Mouse (Mus musculus) hindbrain, embryonic 16.5 days (tissue): ENCODE measurements around the gene Prox2. TPM values are rescaled to one million over a fixed set of nuclear protein-coding genes. Genes with fewer than 3 reads are reported as not detected.
A peak's percentile ranks its signal among the peaks of the same experiment; 100 is the strongest.

Experiments used
- ATAC-seq: fragments of 200-750 bp; cut with Nextera tagmentation; 2 replicates; pipeline ENCODE4 v1.8.0; 2017; ENCODE audit warnings: moderate TSS enrichment, moderate library complexity
- H3K27ac ChIP-seq: fragments of 300-500 bp; sonication (generic); 2 replicates; pipeline ENCODE4 v1.5.1; 2014; ENCODE audit warnings: low read depth, mild to moderate bottlenecking, control low read depth, low read length, moderate library complexity
- H3K27me3 ChIP-seq: fragments of 300-500 bp; sonication (generic); replicated peaks from 2 replicates; pipeline ENCODE4 v1.6.1; 2014; ENCODE audit warnings: low read length; ENCODE audit not compliant: control insufficient read depth, insufficient read depth
- H3K36me3 ChIP-seq: fragments of 300-500 bp; sonication (generic); 2 replicates; pipeline ENCODE4 v1.6.1; 2014; ENCODE audit warnings: mild to moderate bottlenecking, low read length, moderate library complexity, mixed read lengths; ENCODE audit not compliant: control insufficient read depth, insufficient read depth
- H3K4me1 ChIP-seq: fragments of 300-500 bp; sonication (generic); 2 replicates; pipeline ENCODE4 v1.6.1; 2014; ENCODE audit warnings: low read depth, low read length; ENCODE audit not compliant: control insufficient read depth, insufficient read depth
- H3K4me2 ChIP-seq: fragments of 300-500 bp; sonication (generic); 2 replicates; pipeline ENCODE4 v1.6.1; 2014; ENCODE audit warnings: mild to moderate bottlenecking, low read length, control low read depth, moderate library complexity
- H3K4me3 ChIP-seq: fragments of 300-500 bp; sonication (generic); 2 replicates; pipeline ENCODE4 v1.5.1; 2014; ENCODE audit warnings: mild to moderate bottlenecking, low read length, control low read depth, moderate library complexity
- H3K9ac ChIP-seq: fragments of 300-500 bp; sonication (generic); 2 replicates; pipeline ENCODE4 v1.6.1; 2014; ENCODE audit warnings: low read depth, mild to moderate bottlenecking, control low read depth, low read length, moderate library complexity
- H3K9me3 ChIP-seq: fragments of 300-500 bp; sonication (generic); 2 replicates; pipeline ENCODE4 v1.6.1; 2014; ENCODE audit warnings: mild to moderate bottlenecking, low read length, moderate library complexity; ENCODE audit not compliant: control insufficient read depth
- WGBS: fragments of 180-500 bp; shearing (Covaris S2); extraction: QIAGEN DNeasy Blood & Tissue Kit; methylation state at CpG from one replicate; pipeline ENCODE4 v1.1.7; 2014; 5-methylcytosine and 5-hydroxymethylcytosine counted together
- polyA plus RNA-seq: library from polyadenylated mRNA; unstranded; fragments of >200 nt; fragmentation: Nextera tagmentation; extraction: Ambion mirVana; gene quantifications from 2 replicates; pipeline ENCODE4 v1.2.1, GENCODE M21; 2015

Prox2 gene
- polyA plus RNA-seq, 1 experiment from 2014 or later: 1.2 TPM

DNA sequence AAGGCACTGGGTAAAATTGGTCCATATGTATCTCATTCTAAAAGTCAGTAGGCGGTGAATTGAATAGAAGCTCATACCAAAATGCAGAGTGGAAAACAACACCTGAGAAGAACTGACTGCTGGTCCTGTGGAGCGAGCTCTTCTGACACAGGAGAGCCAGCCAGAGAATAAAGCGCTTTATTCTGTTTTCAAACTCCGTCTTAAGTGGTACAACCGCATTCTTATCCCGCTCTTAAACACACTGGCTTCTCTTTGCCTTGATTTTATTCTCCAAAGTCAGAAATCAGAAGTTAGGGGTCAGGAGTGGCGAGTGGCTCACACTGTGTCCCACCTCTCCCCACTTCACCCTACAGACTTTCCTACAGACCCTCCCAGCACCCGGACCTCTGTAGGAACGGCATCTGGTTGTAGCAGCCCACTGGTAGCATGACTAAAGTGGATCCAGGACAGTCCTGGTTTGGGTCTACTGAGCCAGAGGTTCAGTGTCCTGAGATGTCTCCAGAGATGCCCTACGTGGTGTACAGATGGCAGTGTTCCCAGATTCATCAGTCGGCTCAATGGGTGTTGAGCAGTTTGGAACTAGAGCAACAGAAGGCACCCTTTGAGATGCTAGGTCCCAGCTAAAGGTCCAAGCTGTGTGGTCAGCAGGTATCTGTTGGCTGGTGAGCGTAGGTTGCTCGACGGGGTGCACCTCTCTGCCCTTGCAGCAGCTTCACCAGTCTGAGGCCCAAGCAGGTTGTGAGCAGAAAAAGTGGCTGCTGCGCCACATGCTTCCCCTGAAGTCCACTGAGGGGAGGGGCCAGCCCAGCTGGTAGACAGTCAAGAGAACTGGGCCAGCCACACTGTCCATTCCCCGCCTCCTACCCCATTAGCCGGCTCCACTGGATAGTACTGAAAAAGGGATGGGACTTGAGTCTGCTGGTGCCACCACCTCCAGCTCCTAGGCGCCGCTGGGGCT is 25.2 kb upstream of the Prox2 start:
- H3K4me2 ChIP-seq: no peak overlapping the region
- no peak overlapping the region for H3K27ac ChIP-seq
- no peaks in the 10 kb centered on the region for H3K9me3 ChIP-seq
- H3K27me3 ChIP-seq: no peaks in the 10 kb centered on the region
- no peak overlapping the region for H3K9ac ChIP-seq
- 77% methylated on average over 19 of the region's 19 CpGs for WGBS
- no peak overlapping the region for H3K4me3 ChIP-seq
- H3K4me1 ChIP-seq: peaks cover 5% of the 10 kb centered on the region; the same call in 1 of the 2 replicates
- ATAC-seq: peak; percentile 52
- peaks cover 34% of the 10 kb centered on the region for H3K36me3 ChIP-seq

DNA sequence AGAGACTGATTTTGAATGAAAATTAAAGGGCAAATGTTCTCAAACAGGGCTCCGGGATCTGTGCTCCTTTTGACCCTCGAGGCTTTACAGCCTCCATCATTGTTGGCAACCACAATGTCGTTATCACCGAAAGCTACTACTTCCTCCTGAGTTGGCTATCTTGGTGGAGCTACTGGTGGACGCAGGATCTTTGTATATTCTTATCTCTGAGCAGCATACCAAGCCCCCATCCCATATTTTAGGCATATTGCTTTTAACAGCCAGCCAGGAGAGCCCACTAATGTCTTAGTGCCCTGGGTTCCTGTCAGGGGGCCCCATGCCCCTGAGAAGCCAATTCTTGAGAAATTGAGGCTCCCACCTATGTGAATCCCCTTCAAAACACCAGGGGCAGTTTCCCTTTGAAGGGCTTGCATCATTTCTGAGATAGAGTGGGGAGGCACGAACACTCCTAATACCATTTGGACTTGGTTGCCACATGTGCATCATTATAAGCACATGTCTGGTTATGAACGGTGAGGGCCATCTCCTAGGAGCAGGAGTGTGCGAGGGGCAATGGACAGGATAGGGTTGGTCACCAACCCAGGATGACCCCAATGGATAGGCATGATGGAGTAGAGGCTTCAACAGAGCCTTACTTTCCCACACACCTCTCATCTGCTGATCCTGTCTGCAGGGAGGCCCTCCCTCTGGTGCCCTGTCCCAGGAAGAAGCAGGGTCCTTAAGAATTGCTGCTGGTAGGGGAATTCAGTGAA is 23.7 kb upstream of the Prox2 start:
- no peak overlapping the region for H3K4me3 ChIP-seq
- 89% methylated on average over 8 of the region's 8 CpGs for WGBS
- H3K9ac ChIP-seq: no peak overlapping the region
- no peak for ATAC-seq
- no peaks in the 10 kb centered on the region for H3K9me3 ChIP-seq
- H3K27ac ChIP-seq: no peak overlapping the region
- H3K4me2 ChIP-seq: no peak overlapping the region
- peaks cover 5% of the 10 kb centered on the region; the same call in 1 of the 2 replicates for H3K4me1 ChIP-seq
- no peaks in the 10 kb centered on the region for H3K27me3 ChIP-seq
- peaks cover 47% of the 10 kb centered on the region for H3K36me3 ChIP-seq

DNA sequence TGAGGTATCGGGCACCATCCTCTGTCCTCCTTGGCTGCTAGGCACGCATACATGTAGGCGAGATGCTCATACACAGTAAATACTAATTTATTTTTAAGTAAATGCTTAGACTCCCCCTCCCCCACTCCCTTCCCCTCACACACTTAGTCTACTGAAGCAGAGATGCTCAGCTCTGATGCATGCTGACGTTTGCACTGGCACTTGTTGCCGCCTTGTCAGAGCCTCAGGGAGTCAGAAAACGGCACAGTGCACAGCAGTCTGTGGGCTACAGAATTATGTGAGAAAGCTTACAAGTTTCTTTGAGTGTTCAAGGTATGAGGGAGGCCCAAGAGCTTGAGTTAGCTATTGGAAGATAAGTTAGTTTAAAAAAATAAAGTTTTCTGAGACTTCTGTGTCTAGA is 20.8 kb upstream of the Prox2 start:
- Histone ChIP-seq H3K27ac (no peak overlapping the region), H3K4me3 (no peak overlapping the region), H3K9ac (no peak overlapping the region), H3K27me3 (no peaks in the 10 kb centered on the region), H3K36me3 (peaks cover 55% of the 10 kb centered on the region), H3K4me2 (no peak overlapping the region), H3K4me1 (peaks cover 4% of the 10 kb centered on the region; the same call in 1 of the 2 replicates), H3K9me3 (no peaks in the 10 kb centered on the region)
- 89% methylated on average over 6 of the region's 6 CpGs for WGBS
- ATAC-seq: no peak

DNA sequence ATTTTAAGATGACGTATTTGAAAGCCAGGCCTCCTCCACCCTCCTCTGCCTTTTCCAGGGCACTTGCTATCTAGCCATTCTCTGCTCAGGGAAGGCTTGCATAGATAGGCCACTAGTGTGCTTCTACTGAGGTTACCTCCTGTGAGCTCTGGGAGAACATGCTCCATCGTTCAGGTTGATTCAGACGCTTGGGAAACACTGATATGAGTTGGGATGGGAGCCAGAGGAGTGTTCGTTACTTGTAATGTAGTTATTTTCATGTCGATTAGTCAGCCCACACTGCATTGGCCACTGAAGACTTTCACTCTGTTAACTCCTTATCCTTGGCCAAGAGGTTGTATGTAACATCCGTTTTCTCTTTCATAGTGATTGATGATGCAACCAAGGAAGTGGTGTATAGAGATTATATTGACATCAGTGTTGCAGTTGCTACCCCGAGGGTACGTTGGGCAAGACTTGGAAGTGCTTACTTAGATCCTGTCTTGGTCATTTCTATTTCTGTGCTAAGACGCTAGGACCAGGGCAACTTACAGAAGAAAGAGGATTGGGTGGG is 18.9 kb upstream of the Prox2 start:
- no peaks in the 10 kb centered on the region for H3K27me3 ChIP-seq
- H3K4me3 ChIP-seq: no peak overlapping the region
- no peak for ATAC-seq
- no peak overlapping the region for H3K9ac ChIP-seq
- no peaks in the 10 kb centered on the region for H3K9me3 ChIP-seq
- no peaks in the 10 kb centered on the region for H3K4me1 ChIP-seq
- H3K4me2 ChIP-seq: no peak overlapping the region
- 95% methylated on average over 9 of the region's 9 CpGs for WGBS
- no peak overlapping the region for H3K27ac ChIP-seq
- H3K36me3 ChIP-seq: peaks cover 61% of the 10 kb centered on the region

DNA sequence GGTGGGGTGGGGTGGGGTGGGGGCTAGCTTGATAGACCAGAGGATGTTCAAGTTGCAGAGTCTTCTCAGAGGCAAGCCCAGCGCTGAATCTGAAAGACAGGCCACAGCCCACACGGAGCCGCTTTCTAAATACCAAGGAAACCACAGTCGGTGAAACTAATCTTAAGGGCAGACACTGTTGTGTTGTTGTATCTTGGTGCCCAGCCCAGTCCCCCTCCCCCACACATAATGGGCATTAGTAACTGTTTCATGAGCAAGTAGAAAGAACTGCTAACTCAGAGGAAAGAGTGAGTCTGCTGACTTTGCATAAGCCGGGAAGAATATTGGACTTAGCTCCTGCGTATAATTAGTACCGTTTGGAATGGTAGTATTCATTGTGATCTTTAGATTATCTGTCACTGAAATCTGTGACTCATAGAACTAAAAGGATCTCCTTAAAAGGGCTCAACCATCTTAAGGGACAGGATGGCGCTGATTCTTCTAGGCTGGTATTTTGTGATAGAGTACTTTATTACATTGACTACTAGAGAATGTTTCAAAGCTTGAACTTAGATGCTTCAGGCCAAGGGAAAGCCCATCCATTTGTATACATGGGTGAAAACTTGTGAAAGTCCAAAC is 16.5 kb upstream of the Prox2 start:
- H3K9ac ChIP-seq: no peak overlapping the region
- no peak overlapping the region for H3K4me3 ChIP-seq
- H3K4me1 ChIP-seq: no peaks in the 10 kb centered on the region
- no peak for ATAC-seq
- no peak overlapping the region for H3K27ac ChIP-seq
- H3K9me3 ChIP-seq: no peaks in the 10 kb centered on the region
- no peaks in the 10 kb centered on the region for H3K27me3 ChIP-seq
- H3K36me3 ChIP-seq: peaks cover 61% of the 10 kb centered on the region
- no peak overlapping the region for H3K4me2 ChIP-seq
- WGBS: 80% methylated on average over 8 of the region's 8 CpGs

DNA sequence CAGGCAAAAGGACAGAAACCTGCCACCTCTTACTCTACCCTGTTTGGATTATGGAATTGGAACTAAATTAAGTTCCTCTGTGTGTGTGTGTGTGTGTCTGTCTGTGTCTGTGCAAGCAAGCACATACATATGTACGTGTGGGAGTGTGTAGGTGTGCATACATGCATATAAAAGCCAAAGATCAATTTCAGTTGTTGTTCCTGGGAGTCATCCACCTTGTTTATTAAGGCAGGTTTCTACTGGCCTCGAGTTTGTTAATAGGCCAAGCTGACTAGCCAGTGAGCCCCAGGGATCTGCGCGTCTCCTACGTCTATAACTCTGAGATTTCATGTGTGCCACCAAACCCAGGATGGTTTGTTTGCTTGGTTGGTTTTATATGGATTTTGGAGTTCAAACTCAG is 14.2 kb upstream of the Prox2 start:
- Histone ChIP-seq H3K27ac (no peak overlapping the region), H3K4me1 (no peaks in the 10 kb centered on the region), H3K9me3 (no peaks in the 10 kb centered on the region), H3K36me3 (peaks cover 49% of the 10 kb centered on the region), H3K4me3 (no peak overlapping the region), H3K27me3 (no peaks in the 10 kb centered on the region), H3K9ac (no peak overlapping the region), H3K4me2 (no peak overlapping the region)
- 94% methylated on average over 5 of the region's 5 CpGs for WGBS
- no peak for ATAC-seq

DNA sequence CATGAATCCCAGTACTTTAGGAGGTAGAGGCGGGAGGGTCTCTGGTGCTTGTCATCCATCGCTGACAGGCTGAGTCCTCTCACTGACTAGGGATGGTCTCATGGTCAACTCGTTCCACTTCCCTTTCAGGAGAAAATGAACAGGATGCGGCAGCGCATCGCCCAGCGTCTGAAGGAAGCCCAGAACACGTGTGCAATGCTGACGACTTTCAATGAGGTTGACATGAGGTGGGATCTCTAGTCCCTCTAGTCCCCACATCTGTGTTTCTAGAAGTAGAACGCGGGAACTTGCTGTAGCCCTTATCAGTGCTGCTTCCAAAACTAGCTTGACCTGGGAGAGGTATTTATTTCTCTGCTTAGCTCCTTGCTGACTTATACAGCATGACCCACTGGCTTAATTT is 13.1 kb upstream of the Prox2 start:
- WGBS: 93% methylated on average over 11 of the region's 11 CpGs
- Histone ChIP-seq H3K27me3 (no peaks in the 10 kb centered on the region), H3K27ac (no peak overlapping the region), H3K4me1 (no peaks in the 10 kb centered on the region), H3K36me3 (peaks cover 46% of the 10 kb centered on the region), H3K9me3 (no peaks in the 10 kb centered on the region), H3K4me3 (no peak overlapping the region), H3K4me2 (no peak overlapping the region), H3K9ac (no peak overlapping the region)
- ATAC-seq: no peak

DNA sequence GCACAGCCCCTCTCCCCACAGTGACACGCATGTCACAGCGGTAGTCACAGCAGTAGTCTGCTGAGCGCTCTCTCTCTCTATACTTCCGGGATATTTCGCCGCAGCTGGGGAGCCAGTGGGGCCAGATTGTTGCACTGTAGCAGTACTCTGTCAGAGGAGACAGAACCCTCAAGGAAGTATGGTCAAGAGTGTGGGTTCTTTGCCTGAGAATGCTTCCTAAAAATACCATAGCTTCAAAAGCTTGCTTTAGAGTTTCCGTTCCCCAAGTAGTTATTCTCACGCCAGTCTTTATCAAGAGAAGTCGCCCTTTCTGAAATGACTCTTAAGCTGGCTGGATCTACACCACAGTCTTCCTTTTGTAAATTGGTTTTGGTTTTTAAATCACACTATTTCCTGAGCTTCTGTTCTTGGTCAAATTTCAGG is 12.6 kb upstream of the Prox2 start:
- H3K27ac ChIP-seq: no peak overlapping the region
- H3K4me2 ChIP-seq: no peak overlapping the region
- 96% methylated on average over 9 of the region's 9 CpGs for WGBS
- peaks cover 47% of the 10 kb centered on the region for H3K36me3 ChIP-seq
- no peaks in the 10 kb centered on the region for H3K27me3 ChIP-seq
- no peaks in the 10 kb centered on the region for H3K4me1 ChIP-seq
- H3K9me3 ChIP-seq: no peaks in the 10 kb centered on the region
- no peak overlapping the region for H3K9ac ChIP-seq
- H3K4me3 ChIP-seq: no peak overlapping the region
- no peak for ATAC-seq
